Mouse (Mus musculus): ENCODE data around the gene Tigd3.

Tigd3 gene

DNA sequence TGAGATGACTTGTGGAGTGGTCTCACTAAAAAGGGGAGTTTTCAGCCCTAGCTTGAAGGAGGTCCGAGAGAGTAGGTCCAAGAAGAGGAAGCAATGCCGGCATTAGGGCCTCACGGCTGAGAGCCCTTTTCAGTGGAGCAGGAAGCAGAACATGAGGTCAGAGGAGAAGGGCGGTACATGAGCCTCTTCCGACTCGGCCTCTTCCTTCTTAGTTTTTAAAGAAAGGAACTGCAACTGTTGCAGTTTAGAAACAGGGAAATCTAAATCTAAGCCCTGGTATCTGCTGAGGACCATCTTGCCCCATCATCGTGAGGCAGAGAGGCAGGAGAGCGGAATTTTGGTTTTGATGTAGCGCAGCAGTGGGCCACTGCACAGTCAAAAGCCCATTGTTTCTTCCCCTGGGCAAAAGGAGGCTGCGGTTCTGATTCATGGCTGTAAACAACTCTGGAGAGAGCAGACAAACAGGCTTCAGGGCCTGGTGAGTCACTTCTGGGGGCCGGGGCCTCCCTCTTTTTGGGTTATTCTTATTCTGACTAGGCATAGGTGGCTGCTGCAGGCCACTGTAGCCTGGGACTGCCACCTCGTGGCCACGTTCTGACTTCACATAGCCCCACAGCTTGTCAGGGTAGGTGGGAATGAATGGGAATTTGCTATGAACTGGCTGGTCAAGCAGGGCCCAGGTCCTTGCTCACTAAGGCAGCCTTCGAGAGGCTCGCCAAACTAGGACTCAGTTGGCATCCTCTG lies 16.2 kb downstream of the Tigd3 start, which contains the start of gene Slc25a45:
Gene Slc25a45, plus strand, starts transcription at position 191 of the 744 bp plus-strand sequence.
- peak; percentile 67 to 69 for DNase-seq (ENCODE audit: low spot score in 2 of 2)

GRCm38 (mm10) chr19:5874969-5875480 lies 18.9 kb downstream of the Tigd3 start, which contains the start of gene Frmd8:
Gene Frmd8, minus strand, starts transcription at chr19:5875274.
- peak; percentile 88 for DNase-seq (ENCODE audit: low spot score in 2 of 2)

DNA sequence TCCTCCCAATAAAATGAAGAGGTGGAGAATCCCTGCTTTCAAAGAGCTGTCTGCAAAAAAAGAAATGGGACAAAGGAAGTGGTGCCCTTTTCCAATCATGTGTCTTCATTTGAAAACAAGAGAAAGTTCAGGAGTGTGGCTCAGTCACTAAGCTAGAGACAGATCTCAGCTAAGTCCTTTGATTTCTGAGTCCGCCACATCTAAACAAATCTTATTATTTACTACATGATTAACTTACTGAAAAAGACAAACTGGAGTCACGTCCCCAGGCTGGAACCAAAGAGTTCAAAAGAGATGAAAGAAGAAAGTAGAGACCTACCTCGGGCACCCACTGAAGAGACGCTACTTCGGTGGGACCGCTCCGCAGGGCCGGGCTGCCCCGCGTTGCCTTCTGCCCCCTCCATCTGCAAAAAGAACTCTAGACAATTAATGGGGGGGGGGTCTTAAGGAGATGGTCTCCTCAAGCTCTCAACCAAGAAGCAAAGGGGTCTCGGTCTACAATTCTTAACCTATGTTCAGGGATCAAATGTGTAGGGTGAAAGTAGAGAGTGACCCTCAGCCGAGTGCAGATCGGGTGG lies 19.5 kb downstream of the Tigd3 start:
- DNase-seq (ENCODE audit: low spot score in 2 of 2), result no peak

DNA sequence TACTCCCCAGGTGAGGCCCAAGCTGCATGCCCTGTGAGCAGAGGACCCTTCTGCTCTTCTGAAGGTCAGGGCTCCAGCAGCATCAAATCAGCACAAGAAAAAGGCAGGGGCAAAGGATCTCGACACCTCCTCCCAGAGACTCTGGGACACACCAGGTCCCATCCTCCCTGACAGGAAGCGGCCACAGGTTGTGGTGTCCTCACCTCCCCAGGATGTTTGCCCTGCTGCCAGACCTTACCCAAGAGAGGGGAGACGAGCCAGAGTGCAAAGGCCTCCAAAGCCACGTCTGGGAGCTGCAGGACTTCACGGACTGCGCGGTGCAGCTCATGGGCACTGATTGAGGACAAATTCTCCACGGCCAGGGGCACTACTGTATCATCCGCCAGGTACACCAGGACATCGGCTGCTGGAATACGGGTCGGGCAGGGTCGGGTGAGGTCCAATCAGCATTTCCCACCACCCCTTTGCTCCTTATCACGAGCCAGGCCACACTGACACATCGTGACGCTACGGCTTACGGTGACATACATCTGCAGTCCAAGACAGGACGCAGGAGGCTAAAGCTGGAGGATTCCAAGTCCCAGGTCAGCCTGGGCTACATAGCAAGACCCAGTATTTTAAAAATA lies 20.9 kb downstream of the Tigd3 start:
- DNase-seq (ENCODE audit: low spot score in 2 of 2), result no peak

DNA sequence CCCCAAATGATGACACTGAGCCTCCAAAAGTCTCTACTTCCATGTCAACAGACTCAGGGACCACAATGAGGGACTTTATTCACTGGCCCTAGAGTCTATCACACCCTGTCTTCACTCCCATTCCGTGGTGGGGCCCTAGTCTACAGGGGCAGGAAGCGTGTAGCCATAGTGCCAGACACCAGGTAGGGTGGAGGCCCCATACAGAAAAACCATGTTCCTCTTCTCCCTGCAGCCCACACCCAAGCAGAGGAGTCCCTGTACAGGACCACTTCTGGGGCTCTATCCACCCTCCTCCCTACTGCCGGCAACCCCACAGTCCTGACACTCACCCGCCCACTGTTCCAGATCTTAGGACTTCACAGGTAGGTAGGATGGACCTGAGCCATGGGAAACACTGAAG lies 21.4 kb downstream of the Tigd3 start:
- no peak for DNase-seq (ENCODE audit: low spot score in 2 of 2)

- no peak for DNase-seq (ENCODE audit: low spot score in 2 of 2)
These were observed 22.3 kb downstream of the Tigd3 start for GRCm38 (mm10) chr19:5871683-5872082.

DNA sequence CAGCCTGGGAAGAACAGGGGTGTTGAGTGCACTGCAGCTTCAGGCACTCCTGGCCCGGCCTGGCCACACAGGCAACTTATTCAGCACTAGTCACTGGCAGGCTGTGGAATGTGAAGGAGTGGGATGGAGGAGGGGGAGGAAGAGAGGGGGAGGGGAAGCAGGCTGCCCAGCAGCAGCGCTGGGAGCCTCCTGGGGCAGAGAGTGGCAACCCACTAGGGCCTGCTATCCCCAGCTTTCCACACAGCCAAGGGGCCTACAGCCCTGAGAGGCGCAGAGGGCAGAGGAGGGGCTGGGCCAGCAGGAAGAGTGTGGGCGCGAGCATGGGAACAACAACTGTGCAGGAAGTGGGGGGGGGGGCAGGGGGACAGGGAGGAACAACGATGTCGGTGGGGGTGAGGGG lies 22.7 kb downstream of the Tigd3 start:
- no peak for DNase-seq (ENCODE audit: low spot score in 2 of 2)

- no peak for DNase-seq (ENCODE audit: low spot score in 2 of 2)
These were observed 25.9 kb downstream of the Tigd3 start for GRCm38 (mm10) chr19:5868096-5868495.

GRCm38 (mm10) chr19:5864710-5865398 lies 29.1 kb downstream of the Tigd3 start:
- DNase-seq (ENCODE audit: low spot score in 2 of 2), result no peak

GRCm38 (mm10) chr19:5863776-5864175 lies 30.2 kb downstream of the Tigd3 start:
- no peak for DNase-seq (ENCODE audit: low spot score in 2 of 2)

DNA sequence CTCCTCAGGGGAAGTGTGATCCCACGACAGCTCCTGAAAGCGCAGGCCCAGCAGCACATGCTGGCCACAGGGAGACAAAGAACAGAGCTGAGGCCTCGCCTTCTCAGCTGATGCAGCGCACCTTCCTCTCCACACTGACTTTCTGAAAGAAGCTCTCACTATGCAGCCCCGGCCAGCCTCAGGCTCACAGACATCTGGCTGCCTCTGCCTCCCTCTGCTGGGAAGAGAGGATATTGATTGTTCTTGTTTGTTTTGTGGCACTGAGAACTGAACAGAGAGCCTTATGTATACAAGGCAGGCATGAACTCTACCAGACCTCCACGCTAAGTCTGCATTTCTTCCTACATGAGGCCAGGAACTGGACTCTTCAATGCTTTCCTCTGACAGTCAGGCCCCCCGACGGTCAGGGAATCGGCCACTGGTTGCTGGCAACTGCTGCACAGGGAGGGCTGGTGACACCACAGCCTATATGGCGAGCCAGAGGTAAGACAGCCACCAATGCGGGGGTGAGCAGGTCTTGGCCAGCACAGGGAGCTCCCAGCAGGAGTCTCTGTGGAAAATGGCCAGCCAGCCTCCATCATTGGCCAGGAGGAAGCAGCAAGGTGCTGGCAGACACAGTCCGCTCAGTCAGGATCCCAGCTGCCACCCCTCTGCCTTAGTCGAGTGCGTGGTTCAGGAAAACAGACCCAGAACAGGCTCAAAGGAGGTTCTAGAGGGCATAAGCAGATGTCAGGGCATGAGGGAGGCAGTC lies 31.4 kb downstream of the Tigd3 start:
- DNase-seq (ENCODE audit: low spot score in 2 of 2), result no peak

GRCm38 (mm10) chr19:5856604-5857003 lies 37.3 kb downstream of the Tigd3 start:
- no peak for DNase-seq (ENCODE audit: low spot score in 2 of 2)

- DNase-seq (ENCODE audit: low spot score in 2 of 2), result no peak
These were observed 41.8 kb downstream of the Tigd3 start for GRCm38 (mm10) chr19:5852035-5852722.

DNA sequence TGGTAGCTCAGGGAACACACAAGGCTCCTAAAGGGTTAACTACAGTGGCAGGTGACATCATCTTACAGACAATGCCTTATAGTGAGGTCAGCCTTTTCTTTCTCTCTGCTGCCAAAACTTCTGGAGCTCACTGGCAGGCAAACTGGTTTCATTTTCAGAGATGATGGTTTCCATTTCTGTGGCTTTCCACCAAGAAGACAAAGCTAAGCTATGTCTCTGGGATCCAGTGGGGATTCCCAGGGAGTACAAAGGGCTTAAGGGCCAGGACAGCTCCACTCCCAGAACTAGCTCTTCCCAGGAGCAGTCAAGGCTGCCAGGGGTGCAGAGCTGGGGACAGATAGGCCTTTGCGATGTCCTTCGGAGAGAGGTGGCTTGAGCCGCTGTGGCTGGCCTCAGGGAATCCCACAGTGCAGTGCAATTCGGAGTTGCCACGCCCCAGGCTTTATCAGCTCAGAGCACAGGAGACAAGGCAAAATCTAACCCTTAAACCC lies 42.4 kb downstream of the Tigd3 start:
- DNase-seq (ENCODE audit: low spot score in 2 of 2), result no peak

DNA sequence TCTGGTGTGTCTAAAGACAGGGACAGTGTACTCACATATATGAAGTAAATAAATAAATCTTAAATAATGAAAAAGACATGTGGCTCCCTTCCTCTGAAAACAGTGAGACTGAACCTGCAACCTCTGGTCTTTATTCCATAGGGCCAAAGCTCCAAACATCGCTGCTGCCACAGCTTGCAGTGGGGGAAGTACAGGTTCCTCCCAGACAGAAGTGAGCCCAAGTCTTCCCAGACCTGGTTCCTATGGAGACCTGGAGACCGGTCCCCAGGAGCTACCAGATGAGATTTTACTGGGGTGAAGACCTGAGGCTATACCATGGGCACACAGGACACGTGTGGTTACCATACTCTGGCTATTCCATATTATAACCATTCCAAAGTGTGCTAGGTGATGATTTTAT lies 43.1 kb downstream of the Tigd3 start:
- DNase-seq (ENCODE audit: low spot score in 2 of 2), result no peak

- peak; percentile 89 for DNase-seq (ENCODE audit: low spot score in 2 of 2)
These were observed 44.0 kb downstream of the Tigd3 start for GRCm38 (mm10) chr19:5849843-5850527.

DNA sequence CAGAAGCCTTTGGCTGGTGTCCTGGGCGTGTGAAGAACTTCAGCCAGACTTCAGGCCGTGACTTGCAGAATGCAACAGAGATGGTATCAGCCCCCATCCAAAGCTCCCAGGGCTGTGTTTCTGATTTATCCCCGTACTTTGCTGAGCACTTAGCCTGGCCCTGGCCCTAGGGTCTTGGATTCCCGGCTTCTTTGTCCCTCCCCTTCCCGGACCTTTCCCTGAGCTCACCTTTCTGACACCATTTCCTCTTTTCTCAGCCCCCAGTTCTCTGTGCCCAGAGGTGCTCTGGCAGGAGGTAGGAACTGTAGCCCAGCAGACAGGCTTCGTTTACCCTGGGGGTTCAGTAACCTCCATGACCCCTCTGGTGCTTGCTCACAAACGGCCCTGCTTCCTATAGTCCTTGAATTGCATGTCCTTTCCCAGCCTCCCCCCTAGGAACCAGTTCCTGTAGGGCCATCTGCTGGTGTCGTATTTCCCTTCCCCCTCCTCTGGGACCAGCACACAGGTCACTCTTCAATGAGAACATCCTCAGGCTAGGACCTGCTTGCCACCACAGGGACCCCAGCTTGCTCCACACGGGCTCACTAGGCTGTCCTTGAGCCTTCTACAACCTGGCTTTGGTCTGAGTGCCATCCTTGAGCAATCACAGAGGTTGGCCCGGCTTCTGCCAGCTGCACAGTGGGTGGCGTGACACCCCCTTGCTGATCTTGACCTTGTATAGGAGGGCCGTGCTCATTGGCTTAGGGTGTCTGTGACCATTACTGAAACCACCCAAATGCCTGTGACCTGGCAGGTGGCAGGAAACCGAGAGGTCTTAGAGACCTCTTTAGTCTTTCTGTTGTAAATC lies 44.9 kb downstream of the Tigd3 start:
- no peak for DNase-seq (ENCODE audit: low spot score in 2 of 2)

DNA sequence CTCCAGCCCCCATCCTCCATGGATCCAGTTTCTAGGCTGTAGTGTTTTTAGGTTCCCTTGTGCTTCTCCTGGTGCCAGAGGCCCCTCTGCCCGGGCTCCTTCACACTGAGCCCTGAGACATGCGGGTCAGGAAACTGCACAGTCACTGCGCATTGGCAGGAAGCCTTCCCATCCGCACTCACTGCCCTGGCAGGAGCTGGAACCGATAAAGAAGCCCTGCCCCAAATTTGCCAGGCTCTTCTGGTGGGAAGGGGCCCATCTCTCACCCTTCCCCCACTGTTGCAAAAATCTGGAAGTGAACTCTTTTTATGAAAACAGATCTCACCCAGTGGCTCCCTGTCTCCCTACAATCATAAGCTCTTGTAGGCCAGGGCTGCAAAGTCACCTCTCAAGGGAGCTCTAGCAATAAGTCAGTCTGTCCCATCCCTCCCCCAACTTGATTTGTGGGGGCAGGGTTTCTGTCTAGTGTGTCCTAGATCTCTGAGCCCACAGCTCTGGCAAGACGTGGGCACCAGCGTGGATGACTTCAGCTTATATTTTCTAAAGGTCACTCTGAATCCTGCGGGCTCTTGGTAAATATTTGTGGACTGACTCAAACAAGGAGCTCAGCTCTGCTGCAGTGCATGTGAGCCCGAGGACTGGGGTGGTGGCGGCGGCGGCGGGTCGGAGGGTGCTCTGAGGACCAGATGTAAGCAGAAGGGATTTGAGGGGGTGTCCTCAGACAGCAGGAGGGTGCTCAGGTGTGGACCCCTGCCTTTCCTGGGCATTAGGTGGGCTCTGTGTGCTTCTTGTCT lies 45.7 kb downstream of the Tigd3 start:
- peak in 1 of 2 experiments; percentile 65 for DNase-seq (ENCODE audit: low spot score in 2 of 2)

Data from right cerebral cortex, postnatal 36 days (tissue).